Mouse (Mus musculus) myocyte (in vitro differentiated cells): ENCODE data around the gene Mesp2. TPM values are rescaled to one million over a fixed set of nuclear protein-coding genes. Genes with fewer than 3 reads are reported as not detected.

Experiments
- H3K27me3 ChIP-seq: one replicate; pipeline ENCODE4 v1.6.1; 2011; ENCODE audit not compliant: control insufficient read depth, insufficient read depth, insufficient read length
- H3K36me3 ChIP-seq: one replicate; pipeline ENCODE4 v1.6.1; 2011; ENCODE audit not compliant: control insufficient read depth, insufficient read depth
- H3K4me2 ChIP-seq: one replicate; pipeline ENCODE4 v1.6.1; 2011; ENCODE audit warnings: low read depth, control low read depth
- H3K4me3 ChIP-seq: one replicate; pipeline ENCODE4 v1.5.1; 2011; ENCODE audit warnings: mild to moderate bottlenecking, control low read depth, moderate library complexity
- H3K79me2 ChIP-seq: one replicate; pipeline ENCODE4 v1.6.1; 2011; ENCODE audit not compliant: control insufficient read depth, insufficient read depth
- H3ac ChIP-seq: one replicate; pipeline ENCODE4 v1.6.1; 2011; ENCODE audit not compliant: control insufficient read depth, insufficient read length
- CEBPB ChIP-seq: IDR thresholded peaks from 2 replicates; pipeline ENCODE4 v1.6.1; 2011; ENCODE audit warnings: mild to moderate bottlenecking, moderate library complexity; ENCODE audit not compliant: poor library complexity, insufficient read depth, severe bottlenecking
- E2F4 ChIP-seq: IDR thresholded peaks from one replicate; pipeline ENCODE4 v1.6.1; 2011; ENCODE audit warnings: mild to moderate bottlenecking, control low read depth, moderate library complexity; ENCODE audit not compliant: insufficient read depth
- MAX ChIP-seq: IDR thresholded peaks from one replicate; pipeline ENCODE4 v1.6.1; 2011; ENCODE audit warnings: low read depth, mild to moderate bottlenecking, control low read depth
- MYOD1 ChIP-seq, 3 experiments: IDR thresholded peaks; one replicate each; pipeline ENCODE4 v1.6.1; 2011; ENCODE audit warnings: control low read depth in 2 of 3, low read depth in 2 of 3, mild to moderate bottlenecking in 2 of 3, moderate library complexity in 1 of 3; ENCODE audit not compliant: insufficient read length in 2 of 3, control insufficient read depth in 1 of 3
- MYOG ChIP-seq, 3 experiments: IDR thresholded peaks; one replicate each; pipeline ENCODE4 v1.6.1; 2011; ENCODE audit warnings: control low read depth in 2 of 3, low read depth in 2 of 3, mild to moderate bottlenecking in 2 of 3; ENCODE audit not compliant: insufficient read length in 2 of 3, control insufficient read depth in 1 of 3, insufficient read depth in 1 of 3
- POLR2A ChIP-seq: IDR thresholded peaks from one replicate; pipeline ENCODE4 v1.6.1; 2011; ENCODE audit warnings: low read depth, mild to moderate bottlenecking, control low read depth, moderate library complexity; ENCODE audit not compliant: insufficient read length
- POLR2AphosphoS2 ChIP-seq: IDR thresholded peaks from one replicate; pipeline ENCODE4 v1.6.1; 2011; ENCODE audit warnings: low read depth, control low read depth; ENCODE audit not compliant: insufficient read length
- REST ChIP-seq: IDR thresholded peaks from one replicate; pipeline ENCODE4 v1.6.1; 2011; ENCODE audit warnings: mild to moderate bottlenecking, control low read depth, moderate library complexity; ENCODE audit not compliant: insufficient read depth, insufficient read length
- SRF ChIP-seq: IDR thresholded peaks from one replicate; pipeline ENCODE4 v1.6.1; 2011; ENCODE audit warnings: low read depth; ENCODE audit not compliant: control insufficient read depth, insufficient read length
- TCF12 ChIP-seq: IDR thresholded peaks from one replicate; pipeline ENCODE4 v1.6.1; 2011; ENCODE audit warnings: mild to moderate bottlenecking, control low read depth; ENCODE audit not compliant: poor library complexity, insufficient read depth, severe bottlenecking
- TCF3 ChIP-seq: IDR thresholded peaks from one replicate; pipeline ENCODE4 v1.6.1; 2011; ENCODE audit warnings: low read depth, control low read depth; ENCODE audit not compliant: insufficient read length
- USF1 ChIP-seq: IDR thresholded peaks from one replicate; pipeline ENCODE4 v1.6.1; 2011; ENCODE audit warnings: low read depth, mild to moderate bottlenecking, control low read depth, moderate library complexity
- polyA plus RNA-seq: library from polyadenylated mRNA; unstranded; fragments of >200 nt; fragmentation: generic; extraction: Trizol; gene quantifications from one replicate; pipeline ENCODE4 v1.2.1, GENCODE M21; 2012; ENCODE audit warnings: missing spikeins

Gene Mesp2
- polyA plus RNA-seq, 1 experiment: not detected

- no peaks in the 10 kb centered on the region for H3K79me2 ChIP-seq
- H3K27me3 ChIP-seq: peaks cover 5% of the 10 kb centered on the region
- no peak overlapping the region for H3K4me2 ChIP-seq
- no peak overlapping the region for H3ac ChIP-seq
- no peak overlapping the region for H3K4me3 ChIP-seq
- TF ChIP-seq MYOG (IDR thresholded peaks at IDR 0.05; ENCODE audit: control insufficient read depth in 1 of 3, insufficient read depth in 1 of 3, insufficient read length in 2 of 3, low read depth in 2 of 3) (no peak), POLR2AphosphoS2 (no peak), USF1 (no peak), REST (no peak), TCF12 (no peak), TCF3 (no peak), MAX (no peak), MYOD1 (IDR thresholded peaks at IDR 0.05; ENCODE audit: control insufficient read depth in 1 of 3, insufficient read length in 2 of 3, low read depth in 2 of 3) (no peak), POLR2A (no peak)
- H3K36me3 ChIP-seq: no peaks in the 10 kb centered on the region
Measured at GRCm38 (mm10) chr7:79798606-79799005, 11.9 kb upstream of the Mesp2 start.

DNA sequence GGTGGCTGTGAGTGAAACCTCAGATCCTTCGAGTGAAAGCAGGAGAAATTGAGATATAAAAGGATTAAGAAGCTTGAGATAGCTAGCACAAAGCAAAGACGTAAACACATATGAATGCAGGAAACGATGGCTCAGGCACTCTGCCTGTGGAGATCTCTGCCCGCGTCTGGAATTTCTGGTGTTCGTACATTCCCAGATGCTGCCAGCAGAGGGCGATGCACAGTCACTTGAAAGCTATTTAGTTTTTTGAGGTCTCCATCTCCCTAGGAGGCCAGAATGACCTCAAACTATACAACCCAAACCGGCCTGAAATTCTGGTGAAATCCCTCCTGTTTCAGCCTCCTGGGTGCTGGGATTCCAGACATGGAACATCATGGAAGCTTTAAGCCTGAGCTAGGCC is 11.5 kb upstream of the Mesp2 start:
- no peaks in the 10 kb centered on the region for H3K79me2 ChIP-seq
- TF ChIP-seq CEBPB: no peak
- no peak for TF ChIP-seq MYOD1 (IDR thresholded peaks at IDR 0.05; ENCODE audit: control insufficient read depth in 1 of 3, insufficient read length in 2 of 3, low read depth in 2 of 3)
- no peak for TF ChIP-seq USF1
- TF ChIP-seq TCF3: no peak
- TF ChIP-seq MAX: no peak
- TF ChIP-seq MYOG (IDR thresholded peaks at IDR 0.05; ENCODE audit: control insufficient read depth in 1 of 3, insufficient read depth in 1 of 3, insufficient read length in 2 of 3, low read depth in 2 of 3): no peak
- no peak for TF ChIP-seq TCF12
- no peak for TF ChIP-seq REST
- TF ChIP-seq SRF: no peak
- no peak for TF ChIP-seq POLR2AphosphoS2
- TF ChIP-seq E2F4: no peak
- no peak for TF ChIP-seq POLR2A
- no peaks in the 10 kb centered on the region for H3K36me3 ChIP-seq
- H3K4me2 ChIP-seq: no peak overlapping the region
- H3K27me3 ChIP-seq: peaks cover under 1% of the 10 kb centered on the region
- no peak overlapping the region for H3ac ChIP-seq
- no peak overlapping the region for H3K4me3 ChIP-seq

- H3K79me2 ChIP-seq: no peaks in the 10 kb centered on the region
- TF ChIP-seq E2F4 (no peak), SRF (no peak), MYOG (IDR thresholded peaks at IDR 0.05; ENCODE audit: control insufficient read depth in 1 of 3, insufficient read depth in 1 of 3, insufficient read length in 2 of 3, low read depth in 2 of 3) (no peak), MAX (no peak), CEBPB (no peak), POLR2AphosphoS2 (no peak), MYOD1 (IDR thresholded peaks at IDR 0.05; ENCODE audit: control insufficient read depth in 1 of 3, insufficient read length in 2 of 3, low read depth in 2 of 3) (no peak)
- H3K27me3 ChIP-seq: no peaks in the 10 kb centered on the region
- no peak overlapping the region for H3K4me3 ChIP-seq
- no peaks in the 10 kb centered on the region for H3K36me3 ChIP-seq
- no peak overlapping the region for H3ac ChIP-seq
- H3K4me2 ChIP-seq: no peak overlapping the region
Measured at GRCm38 (mm10) chr7:79799506-79799905, 11.0 kb upstream of the Mesp2 start.

- no peak overlapping the region for H3ac ChIP-seq
- no peaks in the 10 kb centered on the region for H3K27me3 ChIP-seq
- H3K4me3 ChIP-seq: no peak overlapping the region
- TF ChIP-seq REST (no peak), USF1 (no peak), TCF3 (no peak), POLR2AphosphoS2 (no peak), MAX (no peak), MYOG (IDR thresholded peaks at IDR 0.05; ENCODE audit: control insufficient read depth in 1 of 3, insufficient read depth in 1 of 3, insufficient read length in 2 of 3, low read depth in 2 of 3) (no peak), POLR2A (no peak), CEBPB (no peak)
- no peaks in the 10 kb centered on the region for H3K79me2 ChIP-seq
- no peaks in the 10 kb centered on the region for H3K36me3 ChIP-seq
- no peak overlapping the region for H3K4me2 ChIP-seq
Measured at GRCm38 (mm10) chr7:79800336-79800735, 10.2 kb upstream of the Mesp2 start.

GRCm38 (mm10) chr7:79801391-79801790 is 9.1 kb upstream of the Mesp2 start:
- Histone ChIP-seq H3K4me3 (no peak overlapping the region), H3K27me3 (no peaks in the 10 kb centered on the region), H3K36me3 (no peaks in the 10 kb centered on the region), H3ac (no peak overlapping the region), H3K79me2 (no peaks in the 10 kb centered on the region), H3K4me2 (no peak overlapping the region)
- TF ChIP-seq MYOD1 (IDR thresholded peaks at IDR 0.05; ENCODE audit: control insufficient read depth in 1 of 3, insufficient read length in 2 of 3, low read depth in 2 of 3) (no peak), USF1 (no peak), SRF (no peak), TCF3 (no peak), E2F4 (no peak), MYOG (IDR thresholded peaks at IDR 0.05; ENCODE audit: control insufficient read depth in 1 of 3, insufficient read depth in 1 of 3, insufficient read length in 2 of 3, low read depth in 2 of 3) (no peak), REST (no peak), POLR2A (no peak), POLR2AphosphoS2 (no peak), CEBPB (no peak), TCF12 (no peak), MAX (no peak)
